Mouse (Mus musculus): ENCODE results near the gene Notch2. TPM values are rescaled to one million over a fixed set of nuclear protein-coding genes. Genes with fewer than 3 reads are reported as not detected.

Notch2 gene
- polyA plus RNA-seq, 1 experiment from 2014 or later = 43.5 TPM

DNA sequence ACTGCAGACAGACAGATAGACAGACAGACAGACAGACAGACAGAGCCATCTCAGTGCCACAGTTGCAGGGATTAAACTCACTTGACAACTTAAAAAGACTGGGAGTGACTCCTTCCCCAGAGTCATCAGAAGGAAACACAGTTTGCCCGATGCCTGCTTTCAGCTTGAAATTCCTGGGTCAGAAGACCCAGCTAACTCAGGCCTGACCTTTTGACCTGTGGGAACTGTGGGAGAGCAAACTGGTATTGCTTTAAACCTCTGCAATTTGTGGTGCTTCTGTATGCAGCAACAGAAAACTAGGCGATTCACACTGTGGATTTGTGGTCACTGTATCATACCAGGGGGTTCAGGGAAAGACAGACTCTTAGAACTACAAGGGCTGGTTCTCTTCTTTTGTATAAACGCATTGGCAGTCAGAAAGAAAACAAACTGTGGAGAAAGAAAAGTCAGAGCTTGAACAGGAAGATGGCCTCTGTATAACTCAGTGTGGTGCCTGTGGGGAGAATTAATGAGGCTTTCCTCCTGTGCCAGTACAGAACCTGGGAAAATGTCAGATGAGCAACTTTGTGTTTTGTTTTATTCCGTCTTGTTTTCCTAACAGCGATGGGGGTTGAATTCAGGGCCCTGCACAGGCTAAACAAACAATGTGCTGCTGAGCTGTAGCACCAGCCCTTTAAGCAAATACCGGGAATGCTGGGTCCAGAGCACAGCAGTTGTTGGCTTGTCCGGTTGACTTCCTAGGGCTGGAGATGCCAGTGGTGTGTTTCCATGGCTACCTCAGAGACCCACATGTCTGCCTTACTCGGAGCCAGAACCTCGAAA is 184.6 kb downstream of the Notch2 start:
- no peak for ATAC-seq (ENCODE audit: low FRiP score, low read depth)
- H3K27me3 ChIP-seq = no peaks in the 10 kb centered on the region

DNA sequence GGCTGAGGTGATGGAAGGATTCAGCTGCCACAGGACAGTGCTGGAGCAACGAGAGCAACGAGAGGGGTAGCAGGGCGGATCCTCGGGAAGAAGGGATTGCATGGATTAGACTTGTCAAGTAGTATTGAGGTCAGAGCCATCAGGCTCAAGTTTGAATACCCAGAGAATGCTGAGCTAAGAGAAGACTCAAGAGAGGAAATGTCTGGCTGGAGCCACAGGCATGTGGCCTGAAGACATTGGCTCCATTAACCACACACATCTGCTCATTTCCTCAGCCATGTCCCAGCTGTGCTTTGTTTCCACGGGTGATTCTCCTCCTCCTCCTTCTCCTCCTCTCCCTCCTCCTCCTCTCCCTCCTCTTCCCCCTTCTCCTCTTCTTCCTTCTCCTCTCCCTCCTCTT is 186.4 kb downstream of the Notch2 start:
- Histone ChIP-seq H3K4me1 (peaks cover 5% of the 10 kb centered on the region; the same call in 1 of the 2 replicates), H3K36me3 (no peaks in the 10 kb centered on the region), H3K27me3 (no peaks in the 10 kb centered on the region), H3K4me3 (no peak overlapping the region), H3K9ac (no peak overlapping the region), H3K27ac (no peak overlapping the region), H3K9me3 (no peaks in the 10 kb centered on the region), H3K4me2 (replicated peaks) (no peak overlapping the region)
- ATAC-seq (ENCODE audit: low FRiP score, low read depth) = no peak
- 65% methylated on average over 5 of the region's 5 CpGs for WGBS

More for the DNA sequence above, 184.6 kb downstream of the Notch2 start:
- no peak overlapping the region for H3K4me3 ChIP-seq
- no peak overlapping the region for H3K9ac ChIP-seq
- H3K9me3 ChIP-seq = no peaks in the 10 kb centered on the region
- H3K27ac ChIP-seq = no peak overlapping the region
- WGBS = 35% methylated on average over 9 of the region's 9 CpGs
- no peaks in the 10 kb centered on the region for H3K36me3 ChIP-seq
- H3K4me2 ChIP-seq (replicated peaks) = no peak overlapping the region
- peaks cover 5% of the 10 kb centered on the region; the same call in 1 of the 2 replicates for H3K4me1 ChIP-seq

Other genes starting within 250 kb of the Notch2 start
- 31.8 and 36.6 TPM in 2 replicates for gene Pde4dip, start 124.8 kb upstream of the Notch2 start, polyA plus RNA-seq (2015; fragmentation: Nextera tagmentation; extraction: Ambion mirVana)
- gene Sec22b, start 112.3 kb upstream of the Notch2 start, polyA plus RNA-seq (2015; fragmentation: Nextera tagmentation; extraction: Ambion mirVana) = 157 and 165 TPM in 2 replicates
- gene Adam30, start 147.1 kb downstream of the Notch2 start, polyA plus RNA-seq (2015; fragmentation: Nextera tagmentation; extraction: Ambion mirVana) = not detected in 2 replicates
- gene Reg4, start 208.6 kb downstream of the Notch2 start, polyA plus RNA-seq (2015; fragmentation: Nextera tagmentation; extraction: Ambion mirVana) = not detected in 2 replicates

Data from limb, embryonic 13.5 days (tissue).